13 mouse cellular contexts compared by ENCODE assay signal in genomic region chrX:100800643-100801042, GRCm38 (mm10). TPM values are rescaled to one million over a fixed set of nuclear protein-coding genes. Genes with fewer than 3 reads are reported as not detected.
DNase-seq lines count a peak whose midpoint lies in the region; ATAC-seq lines count a peak whose summit lies in the region.
"Had no signal": no experiment of that assay in that cellular context is flagged by ENCODE, and none has a peak within 500 bp of the region (broad histone marks: within the 10 kb centered on the region; RNA-seq: fewer than 3 reads in every experiment).

No protein-coding gene starts in this region.

- DNase-seq in embryonic facial prominence, embryonic 11.5 days (ENCODE audit: low spot score) = peak; percentile 30
- peak; percentile 37 for DNase-seq in lung, postnatal 36 days
- no peak for DNase-seq in cerebellum, adult 11 months
- no peak for DNase-seq in frontal cortex, postnatal 14 days (ENCODE audit: low spot score in 2 of 2)
- DNase-seq: adrenal gland, postnatal 25 days; cerebellum, adult 8-10 months; kidney, adult 9 months had no signal

- WGBS in hindbrain, embryonic 16.5 days = 45% methylated on average over 2 of the region's 2 CpGs
- 43% methylated on average over 2 of the region's 2 CpGs for WGBS in hindbrain, embryonic 12.5 days
- WGBS in embryonic facial prominence, embryonic 11.5 days = 43% methylated on average over 2 of the region's 2 CpGs

- H3K9ac ChIP-seq in hindbrain, embryonic 16.5 days (ENCODE audit: low read depth, low read length) = no peak overlapping the region
- no peak overlapping the region for H3K9ac ChIP-seq in hindbrain, embryonic 12.5 days
- H3K9ac ChIP-seq in embryonic facial prominence, embryonic 11.5 days (replicated peaks; ENCODE audit: low read length) = no peak overlapping the region
- H3K9ac ChIP-seq: heart, embryonic 15.5 days had no signal

- no peaks in the 10 kb centered on the region for H3K27me3 ChIP-seq in hindbrain, embryonic 16.5 days (replicated peaks; ENCODE audit: control insufficient read depth, insufficient read depth, low read length)
- no peaks in the 10 kb centered on the region for H3K27me3 ChIP-seq in hindbrain, embryonic 12.5 days
- peaks cover 8% of the 10 kb centered on the region for H3K27me3 ChIP-seq in megakaryocyte, embryonic 14.5 days (replicated peaks)
- no peaks in the 10 kb centered on the region for H3K27me3 ChIP-seq in embryonic facial prominence, embryonic 11.5 days (ENCODE audit: control insufficient read depth, insufficient read depth, low read length)
- H3K27me3 ChIP-seq: heart, embryonic 15.5 days had no signal

- H3K4me2 ChIP-seq in hindbrain, embryonic 16.5 days (ENCODE audit: low read length) = no peak overlapping the region
- no peak overlapping the region for H3K4me2 ChIP-seq in hindbrain, embryonic 12.5 days (replicated peaks)
- no peak overlapping the region for H3K4me2 ChIP-seq in embryonic facial prominence, embryonic 11.5 days (ENCODE audit: low read depth, low read length)
- H3K4me2 ChIP-seq: heart, embryonic 15.5 days had no signal

- no peaks in the 10 kb centered on the region for H3K36me3 ChIP-seq in hindbrain, embryonic 16.5 days (ENCODE audit: control insufficient read depth, insufficient read depth, low read length)
- H3K36me3 ChIP-seq in hindbrain, embryonic 12.5 days = 0 out of 2 replicates have a peak, but pooled peaks cover 10% of the 10 kb centered on the region
- peaks cover 34% of the 10 kb centered on the region for H3K36me3 ChIP-seq in megakaryocyte, embryonic 14.5 days (replicated peaks; ENCODE audit: low read length)
- H3K36me3 ChIP-seq in embryonic facial prominence, embryonic 11.5 days (replicated peaks; ENCODE audit: control insufficient read depth, insufficient read depth, low read depth, low read length) = no peaks in the 10 kb centered on the region
- H3K36me3 ChIP-seq: heart, embryonic 15.5 days had no signal

- H3K27ac ChIP-seq in hindbrain, embryonic 16.5 days (ENCODE audit: low read depth, low read length) = no peak overlapping the region
- no peak overlapping the region for H3K27ac ChIP-seq in hindbrain, embryonic 12.5 days
- no peak overlapping the region for H3K27ac ChIP-seq in embryonic facial prominence, embryonic 11.5 days (replicated peaks; ENCODE audit: low read depth, low read length)
- H3K27ac ChIP-seq: heart, embryonic 15.5 days had no signal

- no peak overlapping the region for H3K4me3 ChIP-seq in hindbrain, embryonic 16.5 days (ENCODE audit: low read length)
- H3K4me3 ChIP-seq in hindbrain, embryonic 12.5 days = no peak overlapping the region
- H3K4me3 ChIP-seq in megakaryocyte, embryonic 14.5 days (replicated peaks) = peak overlapping the region; percentile 23
- H3K4me3 ChIP-seq in embryonic facial prominence, embryonic 11.5 days (ENCODE audit: low read depth, low read length) = no peak overlapping the region
- H3K4me3 ChIP-seq: heart, embryonic 15.5 days had no signal

- ATAC-seq in hindbrain, embryonic 16.5 days = 0 out of 2 replicates have a peak, but pooled peaks have one; percentile 53
- ATAC-seq in hindbrain, embryonic 12.5 days (ENCODE audit: low FRiP score) = no peak
- no peak for ATAC-seq in megakaryocyte, adult 5-6 weeks (ENCODE audit: poor library complexity, severe bottlenecking)
- no peak; the same call in 1 of the 2 replicates for ATAC-seq in embryonic facial prominence, embryonic 11.5 days (replicated peaks; ENCODE audit: insufficient number of reproducible peaks, low FRiP score, low TSS enrichment, low read depth)
- ATAC-seq: CD4-positive, CD25-positive, alpha-beta regulatory T cell, adult 4 months had no signal

- no peaks in the 10 kb centered on the region for H3K9me3 ChIP-seq in hindbrain, embryonic 16.5 days (ENCODE audit: control insufficient read depth, low read length)
- H3K9me3 ChIP-seq in hindbrain, embryonic 12.5 days (replicated peaks) = no peaks in the 10 kb centered on the region; the same call in 1 of the 2 replicates
- peaks cover 4% of the 10 kb centered on the region for H3K9me3 ChIP-seq in megakaryocyte, embryonic 14.5 days
- no peaks in the 10 kb centered on the region for H3K9me3 ChIP-seq in embryonic facial prominence, embryonic 11.5 days (replicated peaks; ENCODE audit: control insufficient read depth, low read length)
- H3K9me3 ChIP-seq: heart, embryonic 15.5 days had no signal

- H3K4me1 ChIP-seq in hindbrain, embryonic 16.5 days (ENCODE audit: control insufficient read depth, insufficient read depth, low read depth, low read length) = no peaks in the 10 kb centered on the region
- H3K4me1 ChIP-seq in hindbrain, embryonic 12.5 days = 0 out of 2 replicates have a peak, but pooled peaks cover under 1% of the 10 kb centered on the region
- peaks cover 68% of the 10 kb centered on the region for H3K4me1 ChIP-seq in megakaryocyte, embryonic 14.5 days
- no peaks in the 10 kb centered on the region for H3K4me1 ChIP-seq in embryonic facial prominence, embryonic 11.5 days (ENCODE audit: control insufficient read depth, insufficient read depth, low read length)

RNA-seq across cellular contexts. Expression of gene Dlg3, which starts 33.1 kb away (rescaled TPM):
- polyA plus RNA-seq in hindbrain, embryonic 16.5 days (2015; fragmentation: Nextera tagmentation; extraction: Ambion mirVana) = 10.1 and 12.0 TPM in 2 replicates
- 14.8 and 16.4 TPM in 2 replicates for polyA plus RNA-seq in hindbrain, embryonic 12.5 days (2016; fragmentation: Nextera tagmentation; extraction: Ambion mirVana)
- polyA plus RNA-seq in megakaryocyte, embryonic 14.5 days (2012; ENCODE audit: insufficient read depth, low replicate concordance) = 1.6 and 9.7 TPM in 2 replicates
- total RNA-seq in megakaryocyte, adult 5-6 weeks (2015) = 1.0 and 2.5 TPM in 2 replicates
- 1.4 and 2.1 TPM in 2 replicates for total RNA-seq in megakaryocyte, adult 5-6 weeks (2017)
- 4.8 and 10.9 TPM in 2 replicates for polyA plus RNA-seq in embryonic facial prominence, embryonic 11.5 days (2014; fragmentation: Nextera tagmentation; extraction: Ambion mirVana)

Comparison
In these comparisons a context has a peak if more than half of its experiments do, and no peak if none do; other contexts are left out.
1. DNase-seq: peak in embryonic facial prominence, embryonic 11.5 days (single experiment) and lung, postnatal 36 days (single experiment); none in cerebellum, adult 11 months (single experiment) and frontal cortex, postnatal 14 days (0 of 2).